Mouse (Mus musculus) stomach, postnatal 0 days (tissue): ENCODE measurements around the gene Hsf4.

Experiments
- CTCF ChIP-seq: IDR thresholded peaks from 2 replicates; pipeline ENCODE4 v1.5.1; 2016; ENCODE audit warnings: antibody characterized with exemption, low read depth, mild to moderate bottlenecking, moderate library complexity
- EP300 ChIP-seq: optimal IDR thresholded peaks from 2 replicates; pipeline ENCODE3; 2016; ENCODE audit warnings: antibody characterized with exemption

DNA sequence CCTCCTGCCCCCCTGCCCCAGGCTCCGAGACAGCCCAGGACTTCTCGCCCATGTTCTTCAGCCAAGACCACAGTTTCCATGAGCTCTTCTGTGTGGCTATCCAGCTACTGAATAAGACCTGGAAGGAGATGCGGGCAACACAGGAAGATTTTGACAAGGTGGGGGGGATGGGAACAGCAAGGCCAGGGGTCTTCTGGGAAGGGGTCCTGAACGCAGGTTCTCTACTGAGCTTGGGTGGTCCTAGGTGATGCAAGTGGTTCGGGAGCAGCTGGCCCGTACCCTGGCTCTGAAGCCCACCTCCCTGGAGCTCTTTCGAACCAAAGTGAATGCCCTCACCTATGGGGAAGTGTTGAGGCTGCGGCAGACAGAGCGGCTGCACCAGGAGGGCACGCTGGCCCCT, 38.8 kb downstream of the Hsf4 start:
- no peak for TF ChIP-seq CTCF
- no peak for TF ChIP-seq EP300
